Mouse (Mus musculus) ZHBTc4 (cell line): Measurements from ENCODE around the gene Krt7.

Experiments
- DNase-seq: peaks from one replicate; pipeline ENCODE4 v3.0.0-alpha.2; 2011; ENCODE audit warnings: low read depth, low spot score

The Krt7 gene

GRCm38 (mm10) chr15:101440837-101441236 is 30.0 kb downstream of the Krt7 start:
- DNase-seq, result no peak

- no peak for DNase-seq
Observed at GRCm38 (mm10) chr15:101446572-101446971, 35.7 kb downstream of the Krt7 start.

GRCm38 (mm10) chr15:101447444-101447843 is 36.6 kb downstream of the Krt7 start, which contains the start of gene Krt88:
Gene Krt88, plus strand, starts transcription at chr15:101447744.
- DNase-seq, result no peak

GRCm38 (mm10) chr15:101453093-101453736 is 42.4 kb downstream of the Krt7 start:
- peak; percentile 89 for DNase-seq

GRCm38 (mm10) chr15:101454774-101455173 is 43.9 kb downstream of the Krt7 start:
- DNase-seq, result no peak

- DNase-seq, result no peak
Observed at GRCm38 (mm10) chr15:101455292-101455691, 44.4 kb downstream of the Krt7 start.

- no peak for DNase-seq
Observed at GRCm38 (mm10) chr15:101455891-101456290, 45.0 kb downstream of the Krt7 start.

- DNase-seq, result no peak
Observed at GRCm38 (mm10) chr15:101458361-101458930, 47.6 kb downstream of the Krt7 start.

- DNase-seq, result peak; percentile 34
Observed at GRCm38 (mm10) chr15:101459283-101459682, 48.4 kb downstream of the Krt7 start.

- DNase-seq, result peak; percentile 31
Observed at GRCm38 (mm10) chr15:101463651-101464050, 52.8 kb downstream of the Krt7 start, which contains the start of gene Krt81. Gene Krt81, minus strand, starts transcription at chr15:101463751.

- no peak for DNase-seq
Observed at GRCm38 (mm10) chr15:101469093-101469492, 58.2 kb downstream of the Krt7 start.

GRCm38 (mm10) chr15:101472952-101473528 is 62.2 kb downstream of the Krt7 start, which contains the start of gene Krt86:
Gene Krt86, plus strand, starts transcription at chr15:101473478.
- DNase-seq, result peak; percentile 62

GRCm38 (mm10) chr15:101479007-101479665 is 68.3 kb downstream of the Krt7 start:
- DNase-seq, result peak; percentile 44

GRCm38 (mm10) chr15:101479666-101480060 is 68.8 kb downstream of the Krt7 start:
- no peak for DNase-seq
